Comparison of ENCODE assay signal across 10 mouse cellular contexts in the genomic region with DNA sequence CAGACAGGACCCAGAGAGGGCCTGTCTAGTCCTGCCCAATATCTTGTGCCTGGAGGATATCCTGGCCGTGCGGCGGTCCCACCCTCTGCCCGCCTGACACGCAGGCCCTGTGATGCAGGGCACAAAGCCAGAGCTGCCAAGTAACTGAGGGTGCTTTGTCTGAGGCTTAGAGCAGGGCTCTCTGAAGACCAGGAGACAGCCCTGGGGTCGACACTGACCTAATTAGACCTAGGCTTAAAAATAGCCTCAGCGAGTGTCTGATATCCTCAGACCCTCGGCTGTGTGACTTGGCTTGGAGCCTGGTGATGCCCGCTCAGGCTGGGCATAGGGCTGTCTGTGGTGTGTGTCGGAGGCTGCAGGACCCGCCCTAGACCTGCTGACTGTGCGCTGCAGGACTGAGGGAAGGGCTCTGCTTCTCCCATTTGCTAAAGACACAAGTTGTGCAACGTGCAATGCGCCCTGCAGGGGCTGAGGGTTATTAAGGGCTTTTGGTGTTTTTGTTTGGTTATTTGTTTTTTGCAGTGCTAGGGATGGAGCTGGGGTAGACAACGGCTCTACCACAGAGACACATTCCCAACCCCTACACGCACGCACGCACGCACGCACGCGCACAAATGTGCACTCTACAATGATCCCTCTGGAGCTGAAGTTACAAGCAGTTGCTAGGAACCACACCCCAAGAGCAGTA. TPM values are rescaled to one million over a fixed set of nuclear protein-coding genes. Genes with fewer than 3 reads are reported as not detected.
DNase-seq lines count a peak whose midpoint lies in the region; ATAC-seq and TF ChIP-seq lines count a peak whose summit lies in the region.
"Had no signal": no experiment of that assay in that cellular context is flagged by ENCODE, and none has a peak within 500 bp of the region (broad histone marks: within the 10 kb centered on the region; RNA-seq: fewer than 3 reads in every experiment).

No protein-coding gene starts in this region.

- no peak overlapping the region for H3K4me2 ChIP-seq in midbrain, postnatal 0 days (ENCODE audit: low read depth, low read length, poor library complexity, severe bottlenecking)
- H3K4me2 ChIP-seq: neural tube, embryonic 12.5 days had no signal

- no peaks in the 10 kb centered on the region for H3K4me1 ChIP-seq in midbrain, postnatal 0 days (ENCODE audit: insufficient read depth, low read length)

- no peak for TF ChIP-seq CTCF in midbrain, postnatal 0 days (IDR thresholded peaks at IDR 0.05)

- H3K36me3 ChIP-seq in midbrain, postnatal 0 days (ENCODE audit: insufficient read depth, low read length), result no peaks in the 10 kb centered on the region
- H3K36me3 ChIP-seq: neural tube, embryonic 12.5 days had no signal

- ATAC-seq in midbrain, postnatal 0 days (ENCODE audit: low FRiP score), result no peak
- ATAC-seq: Patski had no signal

- peak; percentile 55 for DNase-seq in layer of hippocampus, adult 11-12 months (ENCODE audit: low spot score)
- no peak for DNase-seq in layer of hippocampus, adult 9-10 months (ENCODE audit: low spot score)
- peak; percentile 68 to 75 for DNase-seq in cerebellum, postnatal 25 days
- peak; percentile 74 to 87 for DNase-seq in heart, postnatal 10 days
- peak; percentile 56 for DNase-seq in midbrain, postnatal 0 days (ENCODE audit: low spot score)
- no peak for DNase-seq in spleen, adult 18-20 months
- no peak for DNase-seq in lung, postnatal 4 days
- DNase-seq in lung, postnatal 10 days, result no peak

- H3K9ac ChIP-seq in midbrain, postnatal 0 days (replicated peaks; ENCODE audit: low read length, poor library complexity, severe bottlenecking), result no peak overlapping the region
- H3K9ac ChIP-seq: neural tube, embryonic 12.5 days had no signal

- no peak overlapping the region for H3K27ac ChIP-seq in midbrain, postnatal 0 days (ENCODE audit: low read depth, low read length)
- H3K27ac ChIP-seq: neural tube, embryonic 12.5 days had no signal

- no peaks in the 10 kb centered on the region for H3K9me3 ChIP-seq in midbrain, postnatal 0 days (ENCODE audit: low read length)
- H3K9me3 ChIP-seq: neural tube, embryonic 12.5 days had no signal

- intact Hi-C loops in heart, postnatal 10 days (cut with DNase I), result no loop called here

- no peaks in the 10 kb centered on the region for H3K27me3 ChIP-seq in midbrain, postnatal 0 days (ENCODE audit: insufficient read depth, low read length)
- H3K27me3 ChIP-seq: neural tube, embryonic 12.5 days; Patski had no signal

- no peak overlapping the region for H3K4me3 ChIP-seq in midbrain, postnatal 0 days (ENCODE audit: low read depth, low read length)
- H3K4me3 ChIP-seq: neural tube, embryonic 12.5 days had no signal

- 74% methylated on average over 22 of the region's 22 CpGs for WGBS in midbrain, postnatal 0 days

RNA-seq across cellular contexts. Expression of a gene that starts 26.4 kb away (rescaled TPM):
- total RNA-seq in heart, postnatal 10 days (2021), result 10 to 100 TPM; 23.2 to 26.9 TPM
- 5.9 and 7.1 TPM in 2 replicates for total RNA-seq in midbrain, postnatal 0 days (2014; rRNA removed)
- 7.9 and 9.4 TPM in 2 replicates for polyA plus RNA-seq in midbrain, postnatal 0 days (2015; fragmentation: Nextera tagmentation; extraction: Ambion mirVana)

RNA-seq across cellular contexts. Expression of a gene that starts 42.8 kb away (rescaled TPM):
- 1 to 10 TPM in 1 of 2 experiments, not detected in 1; 1.2 TPM for total RNA-seq in heart, postnatal 10 days (2021)
- total RNA-seq in midbrain, postnatal 0 days (2014; rRNA removed), result 3.6 and 5.6 TPM in 2 replicates
- 6.6 and 7.2 TPM in 2 replicates for polyA plus RNA-seq in midbrain, postnatal 0 days (2015; fragmentation: Nextera tagmentation; extraction: Ambion mirVana)

Comparison
In these comparisons a context has a peak if more than half of its experiments do, and no peak if none do; other contexts are left out.
1. DNase-seq: peak in layer of hippocampus, adult 11-12 months (single experiment), cerebellum, postnatal 25 days (2 of 2), heart, postnatal 10 days (2 of 2) and midbrain, postnatal 0 days (single experiment); none in layer of hippocampus, adult 9-10 months (single experiment), spleen, adult 18-20 months (0 of 2), lung, postnatal 4 days (0 of 2) and lung, postnatal 10 days (single experiment).